ENCODE assay signal across 9 mouse cellular contexts in genomic region chr12:17795660-17796278, GRCm38 (mm10).
A peak's percentile ranks its signal among the peaks of the same experiment; 100 is the strongest.
DNase-seq lines count a peak whose midpoint lies in the region; ATAC-seq and TF ChIP-seq lines count a peak whose summit lies in the region.
"Had no signal": no experiment of that assay in that cellular context is flagged by ENCODE, and none has a peak within 500 bp of the region (broad histone marks: within the 10 kb centered on the region; RNA-seq: fewer than 3 reads in every experiment).

No protein-coding gene starts in this region.

- peak; percentile 74 for TF ChIP-seq CTCF in lung, postnatal 0 days (IDR thresholded peaks at IDR 0.05)

- no peak for TF ChIP-seq EP300 in lung, postnatal 0 days (IDR thresholded peaks at IDR 0.05)

- intact Hi-C loops in heart, postnatal 10 days (cut with DNase I) = loop anchor here (5.0 kb wide), 1 partner anchor 103 kb away; the partner anchor contains the start of gene Hpcal1

- H3K27me3 ChIP-seq in lung, postnatal 0 days (replicated peaks; ENCODE audit: insufficient read depth, low read length) = no peaks in the 10 kb centered on the region
- H3K27me3 ChIP-seq: neural tube, embryonic 12.5 days had no signal

- 67% methylated on average over 3 of the region's 3 CpGs for WGBS in lung, postnatal 0 days

- H3K4me2 ChIP-seq in lung, postnatal 0 days (replicated peaks; ENCODE audit: low read depth, low read length) = no peak overlapping the region
- H3K4me2 ChIP-seq: neural tube, embryonic 12.5 days had no signal

- no peak overlapping the region for H3K27ac ChIP-seq in lung, postnatal 0 days (ENCODE audit: low read length)
- H3K27ac ChIP-seq: neural tube, embryonic 12.5 days had no signal

- peak; percentile 71 for ATAC-seq in CD4-positive, CD25-positive, alpha-beta regulatory T cell, adult 4 months
- peak; percentile 33; the same call in 1 of the 2 replicates for ATAC-seq in lung, postnatal 0 days
- no peak for ATAC-seq in erythroblast, adult 5-6 weeks (replicated peaks; ENCODE audit: low FRiP score, poor library complexity, severe bottlenecking)

- no peak overlapping the region for H3K4me3 ChIP-seq in lung, postnatal 0 days (ENCODE audit: low read depth, low read length)
- H3K4me3 ChIP-seq: neural tube, embryonic 12.5 days had no signal

- H3K9ac ChIP-seq in lung, postnatal 0 days (replicated peaks; ENCODE audit: low read depth) = no peak overlapping the region
- H3K9ac ChIP-seq: neural tube, embryonic 12.5 days had no signal

- H3K36me3 ChIP-seq in lung, postnatal 0 days (ENCODE audit: insufficient read depth, low read length) = 0 out of 2 replicates have a peak, but pooled peaks cover 7% of the 10 kb centered on the region
- H3K36me3 ChIP-seq: neural tube, embryonic 12.5 days had no signal

- DNase-seq in T-cell, adult 2 months (ENCODE audit: low spot score) = peak; percentile 56
- DNase-seq in cerebellum, postnatal 25 days = peak; percentile 81 to 92
- peak; percentile 62 to 73 for DNase-seq in heart, postnatal 10 days
- peak; percentile 70 for DNase-seq in layer of hippocampus, adult 11-12 months (ENCODE audit: low spot score)
- DNase-seq in lung, postnatal 0 days (ENCODE audit: low spot score) = peak; percentile 55
- DNase-seq in right cerebral cortex, postnatal 10 days (ENCODE audit: low spot score in 2 of 2) = peak; percentile 34 to 65

- no peaks in the 10 kb centered on the region for H3K4me1 ChIP-seq in lung, postnatal 0 days (ENCODE audit: insufficient read depth, low read depth, low read length)
- H3K4me1 ChIP-seq: neural tube, embryonic 12.5 days had no signal

- no peaks in the 10 kb centered on the region for H3K9me3 ChIP-seq in lung, postnatal 0 days (ENCODE audit: low read length)
- H3K9me3 ChIP-seq: neural tube, embryonic 12.5 days had no signal
